Mouse (Mus musculus) monocyte, adult 2 months (primary cell): ENCODE results near the gene Trim27.

Experiments
- DNase-seq, 2 experiments: peaks; one replicate each; pipeline ENCODE4 v3.0.0; 2022; ENCODE audit warnings: low spot score in 2 of 2, low read depth in 1 of 2

Gene Trim27

DNA sequence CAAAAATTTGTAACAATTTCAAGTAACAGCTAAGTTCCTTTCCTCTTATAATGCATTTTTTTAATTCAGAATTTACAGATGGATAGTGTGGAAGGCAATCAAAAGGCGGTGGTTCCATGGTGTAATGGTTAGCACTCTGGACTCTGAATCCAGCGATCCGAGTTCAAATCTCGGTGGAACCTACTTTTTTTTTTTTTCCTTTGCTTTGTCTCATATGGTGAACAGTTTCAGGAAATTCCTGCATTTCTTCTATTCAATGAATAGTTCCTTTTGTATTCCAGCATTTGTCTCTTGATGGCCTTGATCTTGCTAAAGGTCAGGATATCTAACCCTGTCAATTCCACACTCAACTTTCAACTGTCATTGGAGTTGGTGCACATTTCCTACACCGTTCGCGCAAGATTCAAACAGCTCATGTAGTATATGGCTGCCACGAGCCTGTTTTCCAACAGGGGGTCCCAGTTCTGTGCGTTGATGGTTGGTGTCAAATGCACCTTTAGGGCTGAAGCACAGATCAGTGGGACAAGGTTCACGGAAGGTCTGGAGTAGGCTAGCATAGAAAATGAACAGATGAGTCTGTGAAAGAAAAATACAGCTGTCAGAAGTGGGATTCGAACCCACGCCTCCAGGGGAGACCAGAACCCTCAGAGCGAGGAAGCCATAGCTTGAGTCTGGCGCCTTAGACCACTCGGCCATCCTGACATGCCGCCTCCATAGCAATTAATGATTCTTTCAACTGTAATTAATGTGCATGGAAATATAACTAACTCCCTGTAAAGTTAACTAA is 6.8 kb upstream of the Trim27 start:
- DNase-seq = peak in 1 of 2 experiments; percentile 44

GRCm38 (mm10) chr13:21173072-21173471 is 6.2 kb upstream of the Trim27 start:
- DNase-seq = no peak

DNA sequence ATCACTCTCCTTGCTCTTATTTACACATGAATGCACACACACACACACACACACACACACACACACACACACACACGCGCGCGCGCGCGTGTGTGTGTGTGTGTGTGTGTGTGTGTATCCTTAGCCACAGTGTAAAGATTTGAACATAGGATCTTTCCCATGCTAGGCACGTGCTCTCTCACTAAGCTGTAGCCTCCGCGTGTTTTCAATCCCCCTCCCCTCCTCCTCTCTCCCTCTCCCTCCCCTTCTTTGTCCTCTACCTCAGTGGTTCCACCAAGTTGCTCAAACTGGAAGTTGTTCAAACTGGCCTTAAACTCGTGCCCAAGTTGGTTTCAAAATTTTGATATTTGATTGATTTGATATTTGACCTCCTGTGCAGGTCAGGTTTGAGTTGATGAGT is 2.5 kb upstream of the Trim27 start:
- DNase-seq = no peak

- DNase-seq = no peak
These were observed 1.6 kb upstream of the Trim27 start for GRCm38 (mm10) chr13:21177657-21178056.

DNA sequence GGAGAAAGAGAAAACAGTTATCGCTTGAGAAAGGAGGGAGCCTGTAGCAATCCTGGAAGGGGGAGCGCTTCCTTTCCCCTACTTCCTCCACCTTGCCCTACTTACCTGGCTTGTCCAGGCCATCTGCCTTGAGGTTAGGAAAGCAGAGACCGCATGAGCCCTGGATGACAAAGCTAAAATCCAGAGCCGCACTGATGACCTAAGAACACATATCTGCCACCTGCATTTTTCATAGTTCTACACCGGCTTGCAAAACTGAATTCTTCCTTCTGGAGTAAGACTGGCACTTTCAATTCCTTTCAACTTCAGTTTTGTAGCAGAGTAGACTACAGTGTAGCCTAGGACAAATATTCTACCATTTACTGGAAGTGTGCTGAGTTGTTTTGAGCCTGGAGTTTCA is 881 bp upstream of the Trim27 start:
- no peak for DNase-seq

DNA sequence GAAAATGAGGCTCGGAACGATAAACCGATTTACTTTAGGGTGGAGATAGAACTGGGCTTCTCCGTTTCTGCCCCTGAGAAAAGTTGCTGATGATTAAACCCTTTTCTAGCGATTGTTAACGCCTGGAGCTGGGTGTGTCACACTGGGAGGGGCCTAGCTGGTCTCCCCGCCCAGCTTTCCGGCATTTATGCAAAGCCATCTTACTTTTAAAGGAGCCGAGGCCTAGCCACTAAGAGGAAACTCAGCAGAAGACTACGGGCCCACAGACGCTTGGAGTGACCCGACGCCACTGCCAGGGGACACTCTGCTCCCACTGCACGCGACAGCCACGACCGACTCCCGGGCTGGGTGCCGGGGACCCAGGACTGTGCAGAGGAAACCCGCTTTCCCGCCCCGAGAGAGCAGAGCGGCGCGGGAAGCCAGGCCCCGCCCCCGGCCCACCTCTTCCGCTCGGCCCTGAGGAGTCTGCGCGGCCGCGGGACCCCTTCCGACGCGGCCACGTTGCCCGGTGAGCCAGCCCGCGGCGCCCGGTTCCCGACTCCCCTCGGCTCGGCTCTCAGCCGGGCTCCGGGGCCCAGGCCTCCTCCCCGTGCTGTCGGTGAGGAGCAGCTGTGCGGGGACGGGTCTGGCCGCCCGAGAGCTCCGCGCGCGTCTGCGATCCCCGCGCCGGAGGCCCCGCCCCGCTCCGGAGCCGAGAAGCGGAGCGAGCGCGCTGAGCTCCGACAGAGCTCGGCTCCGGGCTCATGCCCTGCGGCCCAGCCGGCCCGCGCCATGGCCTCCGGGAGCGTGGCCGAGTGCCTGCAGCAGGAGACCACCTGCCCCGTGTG is 692 bp downstream of the Trim27 start:
- DNase-seq = peak; percentile 74 to 84

- peak in 1 of 2 experiments; percentile 56 for DNase-seq
These were observed 1.6 kb downstream of the Trim27 start for GRCm38 (mm10) chr13:21180551-21181530.

DNA sequence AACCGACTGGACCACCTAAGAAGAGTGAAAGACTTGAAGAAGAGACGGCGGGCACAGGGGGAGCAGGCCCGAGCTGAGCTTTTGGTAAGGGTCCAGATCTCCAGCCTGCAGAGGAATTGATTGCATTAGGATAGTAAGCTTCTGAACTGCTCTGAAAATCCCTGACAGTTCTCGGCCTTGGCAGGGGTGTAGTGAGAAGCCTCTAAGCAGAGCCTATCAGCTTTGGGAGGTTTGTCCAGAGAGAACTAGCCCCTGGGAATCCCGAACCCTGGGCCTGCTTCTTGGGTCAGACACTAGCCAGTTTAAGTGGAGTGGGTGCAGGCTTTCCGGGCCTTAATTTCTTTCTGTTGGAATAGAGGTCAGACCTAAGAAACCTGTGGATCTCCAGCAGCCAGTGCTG is 2.8 kb downstream of the Trim27 start:
- DNase-seq = no peak

DNA sequence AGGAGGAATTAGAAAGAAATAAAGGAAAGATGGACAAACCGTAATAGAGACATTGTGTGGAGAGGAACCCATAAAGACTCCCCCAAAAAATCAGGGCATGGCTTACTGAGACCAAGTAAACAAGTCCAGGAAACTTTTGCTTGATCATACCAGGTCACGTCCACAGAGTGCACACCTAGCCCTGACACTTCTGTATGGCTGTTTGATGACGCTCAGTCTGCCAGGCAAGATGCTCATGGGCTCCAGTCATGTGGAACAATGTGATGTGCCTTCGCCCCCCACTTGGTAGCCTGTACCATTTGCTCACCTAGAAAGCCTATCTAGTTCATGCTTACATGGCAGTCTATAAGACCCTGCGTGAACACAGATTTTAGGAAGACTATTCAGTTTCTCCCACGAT is 3.8 kb downstream of the Trim27 start:
- DNase-seq = no peak

GRCm38 (mm10) chr13:21183661-21184060 is 4.4 kb downstream of the Trim27 start:
- DNase-seq = no peak

GRCm38 (mm10) chr13:21185521-21185920 is 6.3 kb downstream of the Trim27 start:
- DNase-seq = no peak

DNA sequence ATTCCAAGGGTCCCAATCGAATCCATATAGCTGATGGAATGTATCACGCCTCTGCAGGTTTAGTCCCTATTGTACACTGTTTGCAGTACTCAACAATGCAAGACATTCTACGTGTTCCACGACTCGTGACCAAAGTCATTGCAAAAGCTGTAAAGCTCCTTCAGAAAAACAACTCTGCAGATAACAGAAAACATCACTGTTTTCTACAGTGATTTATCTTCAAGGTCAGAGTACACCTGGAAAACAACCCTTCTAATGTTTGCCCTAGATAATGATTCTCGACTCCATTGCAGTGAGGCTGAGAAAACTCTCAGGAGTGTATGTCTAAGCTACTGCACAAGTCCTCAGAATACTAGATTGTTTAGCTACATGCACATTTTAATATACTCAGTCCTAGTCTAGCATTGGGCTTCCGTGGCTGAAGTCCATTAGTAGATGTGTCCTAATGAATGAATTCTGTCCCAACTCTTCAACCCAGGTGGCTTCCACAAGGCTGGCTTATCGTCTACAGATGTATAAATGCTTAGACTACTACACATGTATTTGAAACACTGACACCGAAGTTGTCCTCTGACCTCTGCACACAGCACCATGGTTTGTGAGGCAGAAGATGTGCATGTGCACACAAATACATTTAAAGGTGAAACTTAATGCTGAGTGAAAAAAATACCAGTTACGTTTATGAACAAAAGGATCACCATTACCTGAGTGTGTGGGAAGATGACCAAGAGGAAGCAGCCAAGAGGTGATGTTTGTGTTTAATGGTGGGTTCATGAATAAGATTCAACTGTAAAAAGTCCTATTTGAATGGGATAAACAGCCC is 16.4 kb downstream of the Trim27 start:
- DNase-seq = no peak

GRCm38 (mm10) chr13:21197721-21198120 is 18.5 kb downstream of the Trim27 start:
- no peak for DNase-seq

- no peak for DNase-seq
These were observed 19.1 kb downstream of the Trim27 start for GRCm38 (mm10) chr13:21198313-21198712.

- no peak for DNase-seq
These were observed 20.1 kb downstream of the Trim27 start for GRCm38 (mm10) chr13:21199046-21200028.

- DNase-seq = peak; percentile 77 to 89
These were observed 21.1 kb downstream of the Trim27 start for GRCm38 (mm10) chr13:21200043-21200999.

- peak in 1 of 2 experiments; percentile 23 for DNase-seq
These were observed 36.2 kb downstream of the Trim27 start for GRCm38 (mm10) chr13:21215275-21215983.
